Mouse (Mus musculus): ENCODE results near the gene Apol6. TPM values are rescaled to one million over a fixed set of nuclear protein-coding genes. Genes with fewer than 3 reads are reported as not detected.

Gene Apol6
- total and polyA plus RNA-seq, 3 experiments: not detected

GRCm38 (mm10) chr15:77102685-77103084 is 58.2 kb downstream of the Apol6 start:
- Histone ChIP-seq H3K36me3 (replicated peaks in 1 of 2; ENCODE audit: control insufficient read depth in 1 of 2, insufficient read depth in 1 of 2, low read length in 1 of 2) (no peaks in the 10 kb centered on the region), H3K4me3 (replicated peaks in 1 of 3; ENCODE audit: low read depth in 2 of 3, low read length in 2 of 3, poor library complexity in 1 of 3) (no peak overlapping the region), H3K27ac (ENCODE audit: insufficient read depth, low read depth) (no peak overlapping the region), H3K27me3 (replicated peaks) (peaks cover 84% of the 10 kb centered on the region), H3K79me2 (replicated peaks; ENCODE audit: control insufficient read depth, extremely low read depth, insufficient read depth, poor library complexity, severe bottlenecking) (no peaks in the 10 kb centered on the region), H3K4me2 (ENCODE audit: insufficient read depth, low read depth, poor library complexity, severe bottlenecking) (no peak overlapping the region), H3K9me3 (replicated peaks; ENCODE audit: low read length) (no peaks in the 10 kb centered on the region), H3K9ac (ENCODE audit: insufficient read depth, low read depth) (no peak overlapping the region), H3K4me1 (ENCODE audit: control insufficient read depth in 1 of 2, insufficient read depth in 2 of 2) (no peaks in the 10 kb centered on the region)
- dilution Hi-C loops (cut with MboI; ENCODE audit: extremely low pct_ligation_motif_present, extremely low pct_unique_long_range_greater_than_20kb, low sequenced_read_pairs): no loop called here
- no peak for DNase-seq (ENCODE audit: extremely low read depth)
- in situ Hi-C loops (cut with MboI; ENCODE audit: low pct_ligation_motif_present, low pct_unique_long_range_greater_than_20kb, low sequenced_read_pairs): no loop called here
- TF ChIP-seq NELFE (IDR thresholded peaks at IDR 0.05; ENCODE audit: low read depth, low read length) (no peak), MEF2A (IDR thresholded peaks at IDR 0.05; ENCODE audit: borderline replicate concordance, low read depth, low read length) (no peak), USF2 (conservative IDR thresholded peaks at IDR 0.05; ENCODE audit: low read depth, low read length) (no peak), ZKSCAN1 (IDR thresholded peaks at IDR 0.05; ENCODE audit: borderline replicate concordance, low read depth, low read length) (no peak), RCOR1 (conservative IDR thresholded peaks at IDR 0.05; ENCODE audit: low read depth, low read length) (no peak), POLR2A (IDR thresholded peaks at IDR 0.05; ENCODE audit: low read depth, low read length) (no peak), IRF4 (IDR thresholded peaks at IDR 0.05; ENCODE audit: low read depth, low read length) (no peak)

DNA sequence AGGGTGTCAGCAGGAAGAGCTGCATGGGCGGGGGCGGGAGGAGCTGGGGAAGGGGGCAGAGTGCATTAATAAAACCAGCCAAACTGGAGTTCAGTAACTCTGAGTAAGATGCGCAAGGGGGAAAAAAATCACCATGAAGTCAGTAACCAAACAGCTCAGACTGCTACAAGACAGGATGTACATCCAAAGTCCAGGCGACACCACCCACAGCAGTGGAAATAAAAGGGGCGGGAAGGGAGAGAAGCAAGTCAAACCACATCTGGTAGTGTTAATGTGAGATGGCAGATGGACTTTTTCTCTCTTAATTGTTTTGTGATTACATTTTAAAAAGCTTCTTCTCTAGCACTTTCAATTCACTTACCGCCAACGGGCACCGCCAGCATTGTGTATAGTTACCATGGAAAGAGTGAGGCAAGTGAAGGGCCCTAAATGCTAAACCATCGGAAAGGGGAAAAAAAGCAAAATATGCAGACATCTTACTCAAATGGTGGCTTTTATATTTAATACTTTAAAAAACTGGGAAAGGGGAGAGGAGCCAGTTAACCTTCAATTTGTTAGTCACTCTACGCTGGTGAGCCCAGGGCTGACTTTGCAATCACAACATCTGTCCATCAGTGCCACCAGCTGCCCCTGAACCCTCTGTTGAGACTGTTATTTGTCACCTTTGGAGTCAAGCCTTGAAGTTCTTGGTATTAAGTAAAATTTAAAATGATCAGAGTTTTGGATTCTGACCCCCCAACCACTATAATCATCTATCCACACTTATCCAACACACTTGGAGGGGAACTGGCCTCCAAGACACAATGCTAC is 60.0 kb downstream of the Apol6 start:
- TF ChIP-seq MEF2A (IDR thresholded peaks at IDR 0.05; ENCODE audit: borderline replicate concordance, low read depth, low read length): no peak
- no peak for TF ChIP-seq POLR2A (IDR thresholded peaks at IDR 0.05; ENCODE audit: low read depth, low read length)
- no peak for TF ChIP-seq SMC3 (IDR thresholded peaks at IDR 0.05; ENCODE audit: low read depth, low read length)
- TF ChIP-seq ETS1 (conservative IDR thresholded peaks at IDR 0.05; ENCODE audit: low read depth, low read length): no peak
- TF ChIP-seq MYC (IDR thresholded peaks at IDR 0.05; ENCODE audit: low read depth, low read length): no peak
- no peak for TF ChIP-seq ZC3H11A (IDR thresholded peaks at IDR 0.05; ENCODE audit: low read depth, low read length)
- TF ChIP-seq TBP (conservative IDR thresholded peaks at IDR 0.05; ENCODE audit: low read depth, low read length): no peak
- TF ChIP-seq POLR2AphosphoS2 (IDR thresholded peaks at IDR 0.05; ENCODE audit: low read depth, low read length): no peak
- TF ChIP-seq ZMIZ1 (IDR thresholded peaks at IDR 0.05; ENCODE audit: low read depth, low read length): no peak
- no peaks in the 10 kb centered on the region for H3K79me2 ChIP-seq (replicated peaks; ENCODE audit: control insufficient read depth, extremely low read depth, insufficient read depth, poor library complexity, severe bottlenecking)
- dilution Hi-C loops (cut with MboI; ENCODE audit: extremely low pct_ligation_motif_present, extremely low pct_unique_long_range_greater_than_20kb, low sequenced_read_pairs): no loop called here

More for the DNA sequence above, 60.0 kb downstream of the Apol6 start:
- no peak overlapping the region for H3K4me2 ChIP-seq (ENCODE audit: insufficient read depth, low read depth, poor library complexity, severe bottlenecking)
- H3K27ac ChIP-seq (ENCODE audit: insufficient read depth, low read depth): no peak overlapping the region
- no peak overlapping the region for H3K4me3 ChIP-seq (replicated peaks in 1 of 3; ENCODE audit: low read depth in 2 of 3, low read length in 2 of 3, poor library complexity in 1 of 3)
- no peaks in the 10 kb centered on the region for H3K36me3 ChIP-seq (replicated peaks in 1 of 2; ENCODE audit: control insufficient read depth in 1 of 2, insufficient read depth in 1 of 2, low read length in 1 of 2)
- in situ Hi-C loops (cut with MboI; ENCODE audit: low pct_ligation_motif_present, low pct_unique_long_range_greater_than_20kb, low sequenced_read_pairs): no loop called here
- no peaks in the 10 kb centered on the region for H3K4me1 ChIP-seq (ENCODE audit: control insufficient read depth in 1 of 2, insufficient read depth in 2 of 2)
- no peak for DNase-seq (ENCODE audit: extremely low read depth)
- H3K27me3 ChIP-seq (replicated peaks): peaks cover 85% of the 10 kb centered on the region
- H3K9ac ChIP-seq (ENCODE audit: insufficient read depth, low read depth): no peak overlapping the region
- H3K9me3 ChIP-seq (replicated peaks; ENCODE audit: low read length): no peaks in the 10 kb centered on the region

Measured in CH12.LX (cell line).